Mouse (Mus musculus) cerebellum, adult 8-10 months (tissue): ENCODE measurements around the gene Olfr1502.
"Not testable (repeated sequence)": the region's sequence is repeated elsewhere in the genome, so short reads cannot be mapped to it uniquely, and the experiment has no call there.

ENCODE experiments used
- DNase-seq: peaks from one replicate; pipeline ENCODE4 v3.0.0; 2022

Olfr1502 gene

GRCm38 (mm10) chr19:13861495-13861894 lies at the start of gene Olfr1502:
Olfr1502 (plus strand) TSS chr19:13861795.
- DNase-seq = no peak

GRCm38 (mm10) chr19:13812823-13813222 lies 48.8 kb upstream of the Olfr1502 start:
- no peak for DNase-seq

GRCm38 (mm10) chr19:13818827-13819226 lies 42.8 kb upstream of the Olfr1502 start:
- no peak for DNase-seq

GRCm38 (mm10) chr19:13819347-13819746 lies 42.2 kb upstream of the Olfr1502 start, which contains the start of gene Olfr1499:
Olfr1499 (minus strand) TSS chr19:13819447.
- no peak for DNase-seq

- no peak for DNase-seq
Observed at GRCm38 (mm10) chr19:13820847-13821246, 40.7 kb upstream of the Olfr1502 start.

- DNase-seq = no peak
Observed at GRCm38 (mm10) chr19:13828447-13828846, 33.1 kb upstream of the Olfr1502 start.

- no peak for DNase-seq
Observed at GRCm38 (mm10) chr19:13830388-13830787, 31.2 kb upstream of the Olfr1502 start, which contains the start of gene Olfr1500. Olfr1500 (minus strand) TSS chr19:13830488.

GRCm38 (mm10) chr19:13850592-13850991 lies 11.0 kb upstream of the Olfr1502 start, which contains the start of gene Olfr1501:
Olfr1501 (minus strand) TSS chr19:13850692.
- not testable (repeated sequence) for DNase-seq

- no peak for DNase-seq
Observed at GRCm38 (mm10) chr19:13897828-13898227, 36.2 kb downstream of the Olfr1502 start, which contains the start of gene Olfr1504. Olfr1504 (minus strand) TSS chr19:13897928.
